Mouse (Mus musculus): ENCODE measurements around the gene Gas7. TPM values are rescaled to one million over a fixed set of nuclear protein-coding genes. Genes with fewer than 3 reads are reported as not detected.

The Gas7 gene
- polyA plus RNA-seq, 1 experiment: 14.4 TPM

DNA sequence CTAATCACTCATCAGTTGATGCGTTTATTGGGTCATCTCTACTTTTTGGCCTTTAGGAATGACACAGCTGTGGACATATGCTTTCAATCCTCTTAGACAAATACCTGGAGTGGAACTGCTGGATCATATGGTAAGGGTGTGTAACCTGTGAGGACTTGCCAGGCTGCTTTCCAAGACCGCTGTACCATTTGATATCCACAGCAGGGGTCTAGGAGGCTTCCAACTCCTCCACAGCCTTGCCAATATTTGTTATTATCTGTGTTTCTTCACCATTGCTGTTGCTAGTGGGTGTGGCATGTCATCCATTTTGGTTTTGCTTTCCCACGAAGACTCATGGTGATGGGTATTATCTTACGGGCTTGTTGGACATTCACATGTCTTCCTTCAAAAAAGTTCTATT lies 57.8 kb downstream of the Gas7 start:
- Histone ChIP-seq H3K36me3 (ENCODE audit: control insufficient read depth, insufficient read depth, low read length) (no peaks in the 10 kb centered on the region), H3K4me3 (ENCODE audit: control insufficient read depth, low read depth, low read length) (no peak overlapping the region), H3K4me1 (ENCODE audit: control insufficient read depth, insufficient read depth, low read length) (peaks cover 6% of the 10 kb centered on the region), H3K27ac (ENCODE audit: control insufficient read depth, insufficient read depth, low read depth, low read length) (no peak overlapping the region), H3K27me3 (ENCODE audit: control insufficient read depth, insufficient read depth, low read length) (no peaks in the 10 kb centered on the region)
- TF ChIP-seq POLR2A (IDR thresholded peaks at IDR 0.05; ENCODE audit: control insufficient read depth, low read depth, low read length) (no peak), CTCF (IDR thresholded peaks at IDR 0.05; ENCODE audit: control insufficient read depth, insufficient read depth, insufficient replicate concordance, low read depth, low read length) (no peak)

- H3K4me1 ChIP-seq (ENCODE audit: control insufficient read depth, insufficient read depth, low read length): peaks cover 6% of the 10 kb centered on the region
- TF ChIP-seq POLR2A (IDR thresholded peaks at IDR 0.05; ENCODE audit: control insufficient read depth, low read depth, low read length): no peak
- peak; percentile 26; the same call in 1 of the 2 replicates for TF ChIP-seq CTCF (IDR thresholded peaks at IDR 0.05; ENCODE audit: control insufficient read depth, insufficient read depth, insufficient replicate concordance, low read depth, low read length)
These were observed 59.2 kb downstream of the Gas7 start for GRCm38 (mm10) chr11:67514401-67514800.

GRCm38 (mm10) chr11:67515020-67515911 lies 60.0 kb downstream of the Gas7 start:
- Histone ChIP-seq H3K27ac (ENCODE audit: control insufficient read depth, insufficient read depth, low read depth, low read length) (no peak overlapping the region), H3K4me1 (ENCODE audit: control insufficient read depth, insufficient read depth, low read length) (peaks cover 6% of the 10 kb centered on the region)

More at GRCm38 (mm10) chr11:67514401-67514800, 59.2 kb downstream of the Gas7 start:
- Histone ChIP-seq H3K27ac (ENCODE audit: control insufficient read depth, insufficient read depth, low read depth, low read length) (no peak overlapping the region), H3K27me3 (ENCODE audit: control insufficient read depth, insufficient read depth, low read length) (no peaks in the 10 kb centered on the region), H3K4me3 (ENCODE audit: control insufficient read depth, low read depth, low read length) (no peak overlapping the region), H3K36me3 (ENCODE audit: control insufficient read depth, insufficient read depth, low read length) (no peaks in the 10 kb centered on the region)

GRCm38 (mm10) chr11:67515912-67516305 lies 60.7 kb downstream of the Gas7 start:
- Histone ChIP-seq H3K36me3 (ENCODE audit: control insufficient read depth, insufficient read depth, low read length) (no peaks in the 10 kb centered on the region), H3K27ac (ENCODE audit: control insufficient read depth, insufficient read depth, low read depth, low read length) (no peak overlapping the region), H3K4me3 (ENCODE audit: control insufficient read depth, low read depth, low read length) (no peak overlapping the region), H3K27me3 (ENCODE audit: control insufficient read depth, insufficient read depth, low read length) (no peaks in the 10 kb centered on the region), H3K4me1 (ENCODE audit: control insufficient read depth, insufficient read depth, low read length) (peaks cover 6% of the 10 kb centered on the region)
- TF ChIP-seq CTCF (IDR thresholded peaks at IDR 0.05; ENCODE audit: control insufficient read depth, insufficient read depth, insufficient replicate concordance, low read depth, low read length) (no peak), POLR2A (IDR thresholded peaks at IDR 0.05; ENCODE audit: control insufficient read depth, low read depth, low read length) (no peak)

More at GRCm38 (mm10) chr11:67515020-67515911, 60.0 kb downstream of the Gas7 start:
- H3K27me3 ChIP-seq (ENCODE audit: control insufficient read depth, insufficient read depth, low read length): no peaks in the 10 kb centered on the region
- no peak for TF ChIP-seq POLR2A (IDR thresholded peaks at IDR 0.05; ENCODE audit: control insufficient read depth, low read depth, low read length)
- no peak overlapping the region for H3K4me3 ChIP-seq (ENCODE audit: control insufficient read depth, low read depth, low read length)
- no peaks in the 10 kb centered on the region for H3K36me3 ChIP-seq (ENCODE audit: control insufficient read depth, insufficient read depth, low read length)

- no peaks in the 10 kb centered on the region for H3K36me3 ChIP-seq (ENCODE audit: control insufficient read depth, insufficient read depth, low read length)
- no peak overlapping the region for H3K27ac ChIP-seq (ENCODE audit: control insufficient read depth, insufficient read depth, low read depth, low read length)
These were observed 62.5 kb downstream of the Gas7 start for GRCm38 (mm10) chr11:67517748-67518147.

GRCm38 (mm10) chr11:67518985-67519384 lies 63.7 kb downstream of the Gas7 start:
- no peaks in the 10 kb centered on the region for H3K36me3 ChIP-seq (ENCODE audit: control insufficient read depth, insufficient read depth, low read length)
- TF ChIP-seq CTCF (IDR thresholded peaks at IDR 0.05; ENCODE audit: control insufficient read depth, insufficient read depth, insufficient replicate concordance, low read depth, low read length) (no peak), POLR2A (IDR thresholded peaks at IDR 0.05; ENCODE audit: control insufficient read depth, low read depth, low read length) (no peak)

More at GRCm38 (mm10) chr11:67517748-67518147, 62.5 kb downstream of the Gas7 start:
- no peaks in the 10 kb centered on the region for H3K27me3 ChIP-seq (ENCODE audit: control insufficient read depth, insufficient read depth, low read length)
- H3K4me1 ChIP-seq (ENCODE audit: control insufficient read depth, insufficient read depth, low read length): peaks cover 6% of the 10 kb centered on the region
- H3K4me3 ChIP-seq (ENCODE audit: control insufficient read depth, low read depth, low read length): no peak overlapping the region
- TF ChIP-seq POLR2A (IDR thresholded peaks at IDR 0.05; ENCODE audit: control insufficient read depth, low read depth, low read length): no peak
- TF ChIP-seq CTCF (IDR thresholded peaks at IDR 0.05; ENCODE audit: control insufficient read depth, insufficient read depth, insufficient replicate concordance, low read depth, low read length): no peak

GRCm38 (mm10) chr11:67522671-67523070 lies 67.4 kb downstream of the Gas7 start:
- Histone ChIP-seq H3K27ac (ENCODE audit: control insufficient read depth, insufficient read depth, low read depth, low read length) (no peak overlapping the region), H3K4me1 (ENCODE audit: control insufficient read depth, insufficient read depth, low read length) (no peaks in the 10 kb centered on the region), H3K4me3 (ENCODE audit: control insufficient read depth, low read depth, low read length) (no peak overlapping the region), H3K27me3 (ENCODE audit: control insufficient read depth, insufficient read depth, low read length) (no peaks in the 10 kb centered on the region), H3K36me3 (ENCODE audit: control insufficient read depth, insufficient read depth, low read length) (no peaks in the 10 kb centered on the region)
- no peak for TF ChIP-seq CTCF (IDR thresholded peaks at IDR 0.05; ENCODE audit: control insufficient read depth, insufficient read depth, insufficient replicate concordance, low read depth, low read length)
- TF ChIP-seq POLR2A (IDR thresholded peaks at IDR 0.05; ENCODE audit: control insufficient read depth, low read depth, low read length): no peak

More at GRCm38 (mm10) chr11:67518985-67519384, 63.7 kb downstream of the Gas7 start:
- Histone ChIP-seq H3K4me1 (ENCODE audit: control insufficient read depth, insufficient read depth, low read length) (peaks cover 6% of the 10 kb centered on the region), H3K27ac (ENCODE audit: control insufficient read depth, insufficient read depth, low read depth, low read length) (no peak overlapping the region), H3K27me3 (ENCODE audit: control insufficient read depth, insufficient read depth, low read length) (no peaks in the 10 kb centered on the region), H3K4me3 (ENCODE audit: control insufficient read depth, low read depth, low read length) (no peak overlapping the region)
